Mouse (Mus musculus) limb, embryonic 11.5 days (tissue): ENCODE data around the gene Iffo1. TPM values are rescaled to one million over a fixed set of nuclear protein-coding genes. Genes with fewer than 3 reads are reported as not detected.

ENCODE experiments used
- ATAC-seq: fragments of 200-750 bp; cut with Nextera tagmentation; 2 replicates; pipeline ENCODE4 v1.8.0; 2017; ENCODE audit warnings: low read depth; ENCODE audit not compliant: insufficient number of reproducible peaks, low FRiP score, low TSS enrichment
- DNase-seq: peaks from one replicate; pipeline ENCODE4 v3.0.0-alpha.2; 2015; ENCODE audit warnings: low spot score
- H3K27ac ChIP-seq: fragments of 300-500 bp; sonication (generic); replicated peaks from 2 replicates; pipeline ENCODE4 v1.5.1; 2014; ENCODE audit warnings: low read depth, mild to moderate bottlenecking, low read length
- H3K27me3 ChIP-seq: fragments of 300-500 bp; sonication (generic); 2 replicates; pipeline ENCODE4 v1.6.1; 2014; ENCODE audit warnings: mild to moderate bottlenecking, low read length, mixed read lengths; ENCODE audit not compliant: control insufficient read depth, insufficient read depth
- H3K36me3 ChIP-seq: fragments of 300-500 bp; sonication (generic); 2 replicates; pipeline ENCODE4 v1.6.1; 2014; ENCODE audit warnings: mild to moderate bottlenecking, low read length, moderate library complexity, mixed read lengths; ENCODE audit not compliant: control insufficient read depth, insufficient read depth
- H3K4me1 ChIP-seq: fragments of 300-500 bp; sonication (generic); 2 replicates; pipeline ENCODE4 v1.6.1; 2014; ENCODE audit warnings: low read length, mixed read lengths; ENCODE audit not compliant: control insufficient read depth, insufficient read depth
- H3K4me2 ChIP-seq: fragments of 300-500 bp; sonication (generic); 2 replicates; pipeline ENCODE4 v1.6.1; 2014; ENCODE audit warnings: low read depth, mild to moderate bottlenecking, moderate library complexity; ENCODE audit not compliant: severe bottlenecking
- H3K4me3 ChIP-seq: fragments of 300-500 bp; sonication (generic); 2 replicates; pipeline ENCODE4 v1.5.1; 2014; ENCODE audit warnings: low read depth, low read length
- H3K9ac ChIP-seq: fragments of 300-500 bp; sonication (generic); 2 replicates; pipeline ENCODE4 v1.6.1; 2014; ENCODE audit warnings: mild to moderate bottlenecking, low read length
- H3K9me3 ChIP-seq: fragments of 300-500 bp; sonication (generic); 2 replicates; pipeline ENCODE4 v1.6.1; 2016; ENCODE audit warnings: low read length; ENCODE audit not compliant: control insufficient read depth
- WGBS: fragments of 180-500 bp; shearing (Covaris S2); extraction: QIAGEN DNeasy Blood & Tissue Kit; methylation state at CpG from one replicate; pipeline ENCODE4 v1.1.7; 2014; 5-methylcytosine and 5-hydroxymethylcytosine counted together
- polyA plus RNA-seq: library from polyadenylated mRNA; unstranded; fragments of >200 nt; fragmentation: Nextera tagmentation; extraction: Ambion mirVana; gene quantifications from 2 replicates; pipeline ENCODE4 v1.2.1, GENCODE M21; 2014

Gene Iffo1
- polyA plus RNA-seq, 1 experiment from 2014 or later, result 14.5 TPM

GRCm38 (mm10) chr6:125101444-125101843, 43.6 kb upstream of the Iffo1 start:
- H3K4me1 ChIP-seq, result peaks cover 26% of the 10 kb centered on the region
- DNase-seq, result peak; percentile 46
- no peaks in the 10 kb centered on the region for H3K27me3 ChIP-seq
- H3K9me3 ChIP-seq, result no peaks in the 10 kb centered on the region
- 66% methylated on average over 9 of the region's 9 CpGs for WGBS
- no peak for ATAC-seq
- H3K4me3 ChIP-seq, result no peak overlapping the region
- no peak overlapping the region for H3K9ac ChIP-seq
- H3K4me2 ChIP-seq, result no peak overlapping the region
- peaks cover 54% of the 10 kb centered on the region for H3K36me3 ChIP-seq
- H3K27ac ChIP-seq, result no peak overlapping the region

- Histone ChIP-seq H3K36me3 (peaks cover 75% of the 10 kb centered on the region), H3K9ac (no peak overlapping the region), H3K4me3 (no peak overlapping the region), H3K27me3 (no peaks in the 10 kb centered on the region), H3K9me3 (no peaks in the 10 kb centered on the region), H3K27ac (no peak overlapping the region), H3K4me1 (peaks cover 9% of the 10 kb centered on the region), H3K4me2 (no peak overlapping the region)
- no peak for ATAC-seq
- WGBS, result 90% methylated on average over 4 of the region's 4 CpGs
- DNase-seq, result no peak
Observed at GRCm38 (mm10) chr6:125104223-125104622, 40.8 kb upstream of the Iffo1 start.

GRCm38 (mm10) chr6:125107705-125108104, 37.3 kb upstream of the Iffo1 start:
- H3K9me3 ChIP-seq, result no peaks in the 10 kb centered on the region
- peaks cover 86% of the 10 kb centered on the region for H3K36me3 ChIP-seq
- DNase-seq, result no peak
- no peak overlapping the region for H3K9ac ChIP-seq
- H3K27ac ChIP-seq, result no peak overlapping the region
- H3K4me1 ChIP-seq, result no peaks in the 10 kb centered on the region
- H3K4me2 ChIP-seq, result no peak overlapping the region
- H3K4me3 ChIP-seq, result no peak overlapping the region
- 94% methylated on average over 2 of the region's 2 CpGs for WGBS
- no peak for ATAC-seq
- no peaks in the 10 kb centered on the region for H3K27me3 ChIP-seq

GRCm38 (mm10) chr6:125109371-125109770, 35.7 kb upstream of the Iffo1 start:
- Histone ChIP-seq H3K4me2 (no peak overlapping the region), H3K27me3 (no peaks in the 10 kb centered on the region), H3K4me1 (no peaks in the 10 kb centered on the region), H3K9me3 (no peaks in the 10 kb centered on the region), H3K4me3 (no peak overlapping the region), H3K27ac (no peak overlapping the region), H3K36me3 (peaks cover 93% of the 10 kb centered on the region), H3K9ac (no peak overlapping the region)
- no peak for DNase-seq
- no peak for ATAC-seq
- 82% methylated on average over 14 of the region's 14 CpGs for WGBS

- Histone ChIP-seq H3K4me3 (no peak overlapping the region), H3K27ac (no peak overlapping the region), H3K4me2 (no peak overlapping the region), H3K4me1 (no peaks in the 10 kb centered on the region), H3K36me3 (peaks cover 83% of the 10 kb centered on the region), H3K27me3 (no peaks in the 10 kb centered on the region), H3K9ac (no peak overlapping the region), H3K9me3 (no peaks in the 10 kb centered on the region)
- 91% methylated on average over 7 of the region's 7 CpGs for WGBS
- ATAC-seq, result no peak
- peak; percentile 71 for DNase-seq
Observed at GRCm38 (mm10) chr6:125110927-125111326, 34.1 kb upstream of the Iffo1 start.

- no peaks in the 10 kb centered on the region for H3K9me3 ChIP-seq
- no peak for ATAC-seq
- H3K27me3 ChIP-seq, result no peaks in the 10 kb centered on the region
- H3K9ac ChIP-seq, result no peak overlapping the region
- H3K36me3 ChIP-seq, result peaks cover 70% of the 10 kb centered on the region
- H3K4me2 ChIP-seq, result no peak overlapping the region
- DNase-seq, result no peak
- H3K4me3 ChIP-seq, result no peak overlapping the region
- H3K4me1 ChIP-seq, result no peaks in the 10 kb centered on the region
- H3K27ac ChIP-seq, result no peak overlapping the region
- WGBS, result 94% methylated on average over 11 of the region's 11 CpGs
Observed at GRCm38 (mm10) chr6:125112553-125112952, 32.5 kb upstream of the Iffo1 start.

GRCm38 (mm10) chr6:125119387-125119786, 25.7 kb upstream of the Iffo1 start:
- Histone ChIP-seq H3K4me1 (no peaks in the 10 kb centered on the region), H3K4me3 (no peak overlapping the region), H3K9ac (no peak overlapping the region), H3K4me2 (no peak overlapping the region), H3K36me3 (peaks cover 41% of the 10 kb centered on the region), H3K9me3 (no peaks in the 10 kb centered on the region), H3K27ac (no peak overlapping the region), H3K27me3 (no peaks in the 10 kb centered on the region)
- ATAC-seq (no peak), DNase-seq (no peak)
- 95% methylated on average over 8 of the region's 8 CpGs for WGBS

- Histone ChIP-seq H3K36me3 (peaks cover 28% of the 10 kb centered on the region), H3K4me1 (0 out of 2 replicates have a peak, but pooled peaks cover 3% of the 10 kb centered on the region), H3K9me3 (no peaks in the 10 kb centered on the region), H3K27ac (no peak overlapping the region), H3K4me2 (no peak overlapping the region), H3K9ac (no peak overlapping the region), H3K27me3 (no peaks in the 10 kb centered on the region), H3K4me3 (no peak overlapping the region)
- DNase-seq (no peak), ATAC-seq (no peak)
- 90% methylated on average over 12 of the region's 12 CpGs for WGBS
Observed at GRCm38 (mm10) chr6:125128724-125129123, 16.3 kb upstream of the Iffo1 start.

GRCm38 (mm10) chr6:125129710-125130402, 15.2 kb upstream of the Iffo1 start:
- Histone ChIP-seq H3K27me3 (no peaks in the 10 kb centered on the region), H3K27ac (0 out of 2 replicates have a peak overlapping the region, but pooled peaks have one; percentile 12), H3K4me2 (no peak overlapping the region), H3K9ac (no peak overlapping the region), H3K4me1 (0 out of 2 replicates have a peak, but pooled peaks cover 3% of the 10 kb centered on the region), H3K36me3 (peaks cover 24% of the 10 kb centered on the region), H3K9me3 (no peaks in the 10 kb centered on the region), H3K4me3 (no peak overlapping the region)
- DNase-seq (no peak), ATAC-seq (no peak)
- WGBS, result 89% methylated on average over 20 of the region's 20 CpGs
